Mouse (Mus musculus): ENCODE data around the gene Yrdc.
A peak's percentile ranks its signal among the peaks of the same experiment; 100 is the strongest.

Gene Yrdc

DNA sequence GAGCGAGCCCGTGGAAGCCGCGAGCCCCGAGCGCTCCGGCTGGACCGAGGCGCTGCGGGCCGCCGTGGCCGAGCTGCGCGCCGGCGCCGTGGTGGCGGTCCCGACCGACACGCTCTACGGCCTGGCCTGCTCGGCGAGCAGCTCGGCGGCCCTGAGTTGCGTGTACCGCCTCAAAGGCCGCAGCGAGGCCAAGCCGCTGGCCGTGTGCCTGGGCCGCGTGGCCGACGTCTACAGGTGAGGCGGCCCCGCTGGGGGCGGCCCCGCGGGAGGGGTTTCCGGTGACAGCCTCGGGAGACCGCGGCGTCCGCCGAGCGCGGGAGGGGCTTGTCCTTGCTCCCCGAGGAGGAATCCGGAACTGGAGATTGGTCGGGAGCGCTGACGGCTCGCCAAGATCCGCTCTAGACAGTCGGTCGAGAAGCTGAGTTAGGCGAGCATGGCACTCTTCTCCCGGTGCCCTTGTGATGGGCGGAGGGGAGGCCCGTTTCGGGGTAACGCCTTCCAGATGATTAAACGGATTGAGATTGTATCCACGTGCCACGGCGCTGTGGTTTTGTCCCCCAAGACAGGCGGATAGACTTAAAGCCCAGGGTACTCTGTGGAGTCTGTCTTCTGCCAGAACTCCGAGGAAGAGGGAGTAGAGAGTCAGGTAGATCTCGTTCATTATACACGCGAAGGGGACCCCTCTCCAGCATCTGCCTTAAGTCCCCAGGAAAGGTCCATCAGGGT, 617 bp downstream of the Yrdc start, which contains the start of gene 1110065P20Rik:
Gene 1110065P20Rik, minus strand, starts transcription at position 264 of the 726 bp plus-strand sequence.
- DNase-seq (ENCODE audit: low spot score), result peak; percentile 77

DNA sequence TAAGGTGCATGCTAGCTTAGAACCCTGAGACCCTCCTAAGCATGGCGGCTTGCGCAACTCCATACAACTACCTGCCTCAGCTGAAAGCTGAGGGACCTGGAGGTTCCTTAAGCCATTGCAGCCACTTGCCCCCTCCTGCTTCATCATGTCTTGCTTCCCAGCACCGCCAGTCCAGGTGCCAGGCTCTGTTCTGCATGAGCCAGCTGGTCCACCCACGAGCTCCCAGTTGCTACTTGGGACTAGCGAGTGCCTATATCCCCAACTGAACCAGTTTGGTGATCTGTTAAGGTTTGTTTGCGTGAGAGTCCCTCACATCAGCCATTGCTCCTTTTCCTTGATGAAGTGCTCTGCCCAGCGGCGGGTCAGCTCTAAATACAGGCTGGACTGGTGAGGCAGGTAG, 5.8 kb downstream of the Yrdc start:
- no peak for DNase-seq (ENCODE audit: low spot score)

DNA sequence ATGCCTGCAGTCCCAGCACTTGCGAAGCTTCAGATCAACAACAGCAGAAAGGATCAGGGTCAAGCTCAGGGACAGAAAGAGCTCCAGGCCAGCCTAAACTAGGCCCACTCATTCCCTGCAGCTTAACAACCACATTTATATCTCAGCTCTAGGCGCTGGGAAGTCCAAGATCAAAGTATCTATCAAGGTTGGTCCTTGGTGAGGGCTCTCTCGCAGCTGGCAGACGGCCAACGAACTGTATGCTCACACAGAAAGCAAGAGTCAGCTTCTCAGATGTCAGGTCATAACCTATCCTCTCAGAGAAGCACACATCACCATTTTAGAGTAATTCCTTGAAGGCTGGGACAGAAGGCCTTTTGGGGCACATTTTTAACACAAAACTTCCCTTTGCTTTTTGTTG, 7.9 kb downstream of the Yrdc start:
- peak; percentile 71 for DNase-seq (ENCODE audit: low spot score)

DNA sequence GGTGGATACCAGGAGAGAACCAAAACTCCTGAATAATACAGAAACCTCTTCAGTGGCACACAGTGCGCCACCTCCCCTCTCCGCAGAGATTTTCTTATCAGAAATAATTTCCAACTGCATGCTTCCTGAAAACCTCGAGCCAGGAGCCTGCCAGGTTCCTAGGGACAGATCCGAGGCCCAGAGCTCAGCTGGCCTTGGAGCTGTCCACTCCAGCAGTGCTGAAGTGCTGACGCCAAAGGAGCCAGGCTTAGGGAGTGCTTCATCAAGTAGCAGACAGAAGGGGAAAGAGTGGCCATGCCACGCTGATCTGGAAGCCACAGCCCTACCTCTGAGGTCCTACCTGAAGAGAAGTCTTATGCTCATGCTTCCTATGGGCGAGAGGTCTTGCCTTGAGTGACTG, 10.0 kb downstream of the Yrdc start:
- peak; percentile 50 for DNase-seq (ENCODE audit: low spot score)

DNA sequence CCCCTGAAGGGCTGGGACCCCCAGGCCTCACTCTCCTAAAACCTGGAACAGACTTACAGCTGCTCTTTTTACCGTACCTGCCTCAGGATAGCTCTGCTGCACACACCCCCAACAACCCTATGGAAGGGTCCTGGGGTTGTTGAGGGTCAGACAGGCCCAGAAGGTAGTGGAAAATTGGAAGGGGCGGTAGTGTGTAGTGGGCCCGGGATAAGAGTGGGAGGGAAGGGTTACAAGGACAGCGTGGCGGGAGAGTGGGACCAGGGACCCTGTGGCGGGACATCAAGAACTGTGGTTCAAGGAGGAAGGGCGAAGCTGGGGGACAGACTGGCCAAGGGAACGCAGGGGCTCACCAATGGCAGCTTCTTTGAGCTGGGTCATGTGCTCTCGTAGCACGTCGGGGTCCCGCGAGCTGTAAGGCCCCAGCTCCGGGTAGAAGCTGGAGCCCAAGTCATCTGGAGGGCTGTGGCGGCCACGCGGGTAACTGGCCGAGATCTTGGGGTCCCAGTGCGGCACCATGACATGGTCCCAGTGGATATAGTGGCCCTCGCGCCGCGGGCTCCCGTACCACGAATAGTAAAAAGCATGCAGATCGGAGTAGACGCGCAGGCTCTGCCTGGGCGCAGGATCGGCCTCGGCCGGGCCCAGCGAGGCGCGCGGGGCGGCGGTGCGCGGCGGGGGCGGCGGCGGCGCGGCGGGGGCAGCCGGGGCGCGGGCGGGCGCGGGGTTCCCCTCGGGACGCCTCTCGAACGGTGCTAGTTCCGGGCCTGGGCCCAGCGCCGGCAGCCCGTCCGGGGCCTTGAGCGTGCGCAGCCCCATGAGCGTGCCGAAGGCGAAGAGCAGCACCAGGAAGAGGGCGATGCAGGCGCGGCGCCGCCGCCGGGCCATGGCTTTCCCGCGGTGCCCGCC, 11.1 kb downstream of the Yrdc start, which contains the start of gene Maneal:
Gene Maneal, minus strand, starts transcription at position 889 of the 906 bp plus-strand sequence.
- no peak for DNase-seq (ENCODE audit: low spot score)

DNA sequence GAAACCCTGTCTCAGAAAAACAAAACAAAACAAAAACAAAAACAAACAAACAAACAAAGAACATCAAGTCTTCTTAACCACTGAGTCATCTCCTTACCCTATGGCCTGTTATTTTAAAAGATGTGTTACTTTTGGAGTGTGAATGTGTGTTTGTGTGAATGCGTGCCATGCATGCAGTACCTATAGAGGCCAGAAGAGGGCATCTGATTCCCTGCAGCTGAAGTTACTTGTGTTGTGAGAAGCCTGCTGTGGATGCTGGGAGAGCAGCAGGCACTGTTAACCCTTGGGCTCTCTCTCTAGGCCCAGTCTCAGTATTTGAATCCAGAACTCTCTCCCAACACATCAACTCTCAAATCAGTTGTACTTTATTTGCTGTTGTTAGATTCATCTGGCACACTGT, 22.2 kb downstream of the Yrdc start:
- DNase-seq (ENCODE audit: low spot score), result no peak

DNA sequence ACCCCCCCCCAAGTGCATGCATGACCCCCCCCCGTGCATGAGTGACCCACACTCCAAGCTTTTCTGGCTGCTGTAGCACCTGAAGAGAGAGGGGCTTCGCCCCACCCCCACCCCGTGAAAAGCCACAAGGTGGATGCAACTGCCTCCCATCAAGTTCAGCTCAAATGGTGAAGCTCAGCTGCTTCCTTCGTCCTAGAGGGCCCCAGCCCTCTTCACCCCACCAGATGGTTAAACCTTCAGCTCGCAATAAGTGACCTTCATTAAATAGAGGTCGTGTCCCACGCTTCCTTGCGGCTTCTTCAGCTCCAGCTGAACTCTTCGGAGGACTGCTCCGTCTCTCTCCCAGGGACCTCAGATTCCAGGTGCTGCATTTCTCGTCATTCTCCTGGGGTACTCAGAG, 30.1 kb downstream of the Yrdc start, which contains the start of gene Epha10:
Gene Epha10, plus strand, starts transcription at position 301 of the 400 bp plus-strand sequence.
- no peak for DNase-seq (ENCODE audit: low spot score)

DNA sequence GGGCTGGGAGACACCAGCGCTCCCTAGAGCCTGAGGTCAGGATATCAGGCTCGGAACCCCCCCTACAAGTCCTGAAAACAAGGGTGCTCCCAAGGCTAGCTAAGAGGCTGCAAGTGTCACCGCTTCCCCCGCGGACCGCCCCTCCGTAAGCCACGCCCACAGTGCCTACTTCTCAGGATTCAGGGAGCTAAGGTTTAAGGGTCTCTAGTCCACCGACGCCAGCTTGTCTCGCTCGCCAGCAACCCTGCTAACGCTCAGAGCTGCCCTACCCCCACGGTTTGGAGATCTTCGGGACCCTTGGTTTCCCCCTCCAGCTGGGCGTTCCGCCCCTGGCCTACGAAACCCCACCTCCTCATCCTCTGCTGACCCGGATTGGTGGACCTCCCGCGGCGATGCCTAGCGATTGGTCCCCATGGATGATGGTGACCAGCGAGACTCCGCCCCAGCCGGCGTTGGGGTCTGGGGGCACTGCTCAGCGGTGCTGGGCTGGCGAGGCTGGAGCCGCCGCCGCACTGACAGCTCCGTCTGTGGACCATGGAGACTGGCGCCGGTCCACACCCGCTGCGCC, 30.9 kb downstream of the Yrdc start:
- DNase-seq (ENCODE audit: low spot score), result no peak

DNA sequence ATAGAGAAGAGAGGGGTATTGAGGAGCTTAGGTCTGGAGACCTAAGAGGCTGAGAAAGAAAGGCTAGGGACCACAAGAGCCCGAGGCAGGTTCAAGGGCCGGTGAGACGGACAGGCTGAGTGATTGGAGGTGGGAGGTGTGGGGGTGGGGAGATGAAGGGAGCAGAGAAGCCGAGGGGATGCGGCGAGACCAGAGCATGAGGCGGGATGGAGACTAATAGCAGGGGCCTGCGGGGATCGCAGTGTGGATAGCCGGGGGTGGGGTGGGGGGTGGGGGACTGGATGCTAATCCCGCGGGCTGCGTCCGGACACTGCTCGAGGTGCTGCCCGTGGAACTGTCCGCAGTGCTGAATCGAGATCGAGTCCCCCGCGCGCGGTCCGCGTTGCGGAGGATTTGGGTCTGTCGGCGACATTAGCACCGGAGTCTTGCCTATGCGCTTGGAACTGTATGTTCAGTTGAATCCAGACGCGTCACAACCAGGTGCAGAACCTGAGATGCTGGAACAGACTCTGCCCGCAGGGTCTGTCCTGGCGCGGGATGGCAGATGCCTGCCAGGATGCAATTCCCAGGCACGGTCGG, 31.8 kb downstream of the Yrdc start:
- no peak for DNase-seq (ENCODE audit: low spot score)

DNA sequence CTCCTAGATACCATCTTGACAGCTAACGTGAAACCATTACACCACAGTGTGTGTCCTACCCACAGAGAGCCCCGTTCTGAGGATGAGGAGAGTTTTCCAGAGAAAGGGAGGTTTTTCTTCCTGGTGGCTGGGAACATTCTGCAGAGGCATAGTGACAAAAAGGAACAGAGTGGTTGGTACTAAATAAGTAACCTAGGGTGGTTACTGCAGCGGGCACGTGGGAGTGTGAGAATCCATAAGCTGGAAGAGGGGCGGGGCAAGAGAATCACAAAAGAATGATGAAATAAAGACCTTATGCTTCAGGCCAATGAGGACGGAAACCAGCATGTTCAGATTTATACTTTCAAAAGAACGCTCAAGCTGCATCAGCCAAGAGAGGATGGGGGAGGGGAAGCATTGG, 38.2 kb downstream of the Yrdc start:
- no peak for DNase-seq (ENCODE audit: low spot score)

DNA sequence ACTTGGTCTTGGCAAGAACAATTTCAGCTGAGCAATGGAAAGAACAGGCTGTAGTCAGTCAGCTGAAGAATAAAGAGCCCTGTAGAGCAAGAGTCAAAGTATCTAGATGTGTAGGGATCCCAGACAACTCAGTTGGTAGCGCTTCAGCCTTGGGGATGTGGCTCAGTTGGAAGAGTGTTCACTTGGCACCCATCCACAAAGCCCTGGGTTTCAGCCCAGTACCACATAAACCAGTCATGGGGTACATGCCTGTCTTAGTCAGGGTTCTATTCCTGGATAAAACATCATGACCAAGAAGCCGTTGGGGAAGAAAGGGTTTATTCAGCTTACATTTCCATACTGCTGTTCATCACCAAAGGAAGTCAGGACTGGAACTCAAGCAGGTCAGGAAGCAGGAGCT, 39.5 kb downstream of the Yrdc start:
- no peak for DNase-seq (ENCODE audit: low spot score)

DNA sequence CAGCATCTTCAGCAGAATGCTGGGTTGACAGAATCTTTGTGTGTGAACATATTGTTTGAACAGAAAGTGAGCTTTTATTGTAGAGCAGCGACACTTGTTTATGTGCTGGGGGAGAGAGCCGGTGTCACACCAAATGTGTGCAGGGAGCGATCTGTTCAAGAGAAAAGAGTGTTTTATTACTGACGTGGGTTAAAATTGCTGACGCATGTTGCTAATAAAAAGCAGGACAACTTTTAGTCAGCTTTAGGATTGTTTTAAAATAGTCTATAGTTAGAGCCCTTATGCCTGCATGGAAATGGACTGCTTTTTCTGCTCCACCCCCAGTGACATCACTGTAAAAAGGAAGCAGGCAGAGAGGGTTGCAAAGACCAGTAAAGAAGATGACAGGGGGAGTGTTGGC, 40.4 kb downstream of the Yrdc start:
- DNase-seq (ENCODE audit: low spot score), result no peak

DNA sequence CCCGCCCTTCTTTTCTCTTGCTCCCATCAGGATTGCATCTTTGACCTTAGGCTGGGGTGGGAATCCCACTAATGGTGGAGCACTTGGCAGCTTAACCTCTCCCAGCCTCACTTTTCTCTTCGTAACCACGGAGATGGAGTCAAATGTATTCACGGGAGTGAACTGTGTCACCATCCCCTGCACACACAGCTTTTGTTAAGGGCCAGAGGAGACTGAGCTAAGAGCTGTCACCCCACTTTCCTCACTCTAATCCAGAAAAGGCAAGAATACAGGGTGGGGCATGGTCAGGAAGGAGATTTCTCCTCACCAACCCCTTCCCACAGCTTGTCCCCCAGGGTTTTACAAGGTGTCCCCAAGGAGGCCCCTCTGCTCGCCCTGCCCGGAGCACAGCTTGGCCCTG, 43.3 kb downstream of the Yrdc start:
- no peak for DNase-seq (ENCODE audit: low spot score)

DNA sequence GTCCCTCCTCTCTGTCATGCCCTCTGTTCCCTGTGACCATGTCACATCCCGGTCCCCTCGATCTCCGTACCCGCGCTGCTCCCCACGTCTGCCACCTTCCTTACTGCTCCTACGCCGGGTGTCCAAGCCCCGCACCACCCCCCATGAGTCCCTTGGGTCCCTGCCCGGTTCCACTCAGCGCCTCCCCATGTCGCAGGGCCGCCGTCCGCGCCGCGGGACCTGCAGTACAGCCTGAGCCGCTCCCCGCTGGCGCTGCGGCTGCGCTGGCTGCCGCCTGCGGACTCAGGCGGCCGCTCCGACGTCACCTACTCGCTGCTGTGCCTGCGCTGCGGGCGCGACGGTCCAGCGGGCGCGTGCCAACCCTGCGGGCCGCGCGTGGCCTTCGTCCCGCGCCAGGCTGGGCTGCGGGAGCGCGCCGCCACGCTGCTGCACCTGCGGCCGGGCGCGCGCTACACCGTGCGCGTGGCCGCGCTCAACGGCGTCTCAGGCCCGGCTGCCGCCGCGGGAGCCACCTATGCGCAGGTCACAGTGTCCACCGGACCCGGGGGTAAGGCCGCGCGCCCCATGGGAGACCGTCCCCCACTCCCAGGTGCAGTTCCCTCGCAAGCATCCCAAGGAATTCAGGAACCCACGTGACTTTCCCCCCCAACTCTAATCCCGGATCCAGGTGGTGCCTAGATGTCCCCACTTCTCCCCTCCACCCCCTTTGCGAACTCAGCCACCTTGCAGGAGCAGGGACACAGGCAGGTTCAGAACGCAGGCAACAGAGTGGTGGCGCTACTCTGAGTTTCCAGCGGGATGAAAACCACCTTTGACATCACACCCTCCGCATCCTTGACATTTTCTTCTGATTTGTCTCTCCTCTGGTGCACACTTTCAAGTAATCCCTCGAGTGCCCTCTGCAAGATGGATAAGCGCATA, 44.3 kb downstream of the Yrdc start:
- DNase-seq (ENCODE audit: low spot score), result no peak

DNA sequence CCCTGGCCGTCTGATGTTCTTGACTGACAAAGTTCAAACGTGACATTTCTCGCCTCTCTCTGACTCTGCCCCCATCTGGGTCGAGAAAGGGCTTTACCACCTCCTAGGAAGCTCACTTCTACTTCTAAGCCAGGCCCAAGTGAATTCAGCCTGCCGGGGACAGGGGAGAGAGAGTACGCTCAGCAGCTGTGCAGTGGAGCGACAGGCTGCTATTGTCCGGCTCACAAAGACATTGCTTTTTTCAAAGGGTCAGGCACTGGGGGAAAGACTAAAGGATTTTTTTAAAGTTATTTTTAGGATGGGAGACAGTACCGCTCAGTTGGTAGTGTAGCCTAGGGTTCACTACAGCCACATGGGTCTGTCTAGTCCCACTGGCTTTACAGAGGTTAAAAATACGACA, 47.9 kb downstream of the Yrdc start:
- no peak for DNase-seq (ENCODE audit: low spot score)

DNA sequence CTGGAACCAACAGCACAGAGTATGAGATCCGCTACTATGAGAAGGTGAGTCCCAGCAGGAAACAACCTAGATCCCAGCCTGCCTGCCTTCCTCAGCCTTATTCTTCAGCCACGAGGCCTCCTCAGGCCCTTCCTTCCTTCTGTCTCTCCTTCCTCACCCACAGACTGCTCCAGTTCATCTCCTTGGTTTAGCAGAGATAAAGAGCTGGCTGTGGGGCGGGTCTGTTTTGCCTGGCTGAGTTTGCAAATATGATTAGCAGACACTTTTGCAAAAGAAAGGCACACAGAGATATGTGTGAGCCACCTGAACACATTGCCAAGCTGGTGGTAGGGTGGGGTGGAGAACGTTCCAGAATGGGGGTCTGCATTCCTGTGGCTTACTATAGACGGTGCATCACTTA, 49.4 kb downstream of the Yrdc start:
- no peak for DNase-seq (ENCODE audit: low spot score)
